Mouse (Mus musculus): ENCODE results near the gene Dusp6. TPM values are rescaled to one million over a fixed set of nuclear protein-coding genes. Genes with fewer than 3 reads are reported as not detected.

The Dusp6 gene
- polyA plus RNA-seq, 1 experiment from 2014 or later: 38.2 TPM

GRCm38 (mm10) chr10:99255830-99256570 lies 7.0 kb upstream of the Dusp6 start:
- no peaks in the 10 kb centered on the region for H3K36me3 ChIP-seq
- H3K27ac ChIP-seq: no peak overlapping the region
- peaks cover 9% of the 10 kb centered on the region; the same call in 1 of the 2 replicates for H3K27me3 ChIP-seq (ENCODE audit: insufficient read depth, poor library complexity, severe bottlenecking)
- DNase-seq (ENCODE audit: low spot score): no peak
- no peaks in the 10 kb centered on the region for H3K9me3 ChIP-seq
- H3K4me1 ChIP-seq (replicated peaks): peaks cover 10% of the 10 kb centered on the region
- WGBS: 92% methylated on average over 10 of the region's 10 CpGs
- H3K4me3 ChIP-seq: no peak overlapping the region

- 83% methylated on average over 5 of the region's 5 CpGs for WGBS
- no peak overlapping the region for H3K4me3 ChIP-seq
- no peaks in the 10 kb centered on the region for H3K36me3 ChIP-seq
- H3K9me3 ChIP-seq: no peaks in the 10 kb centered on the region
- peaks cover 26% of the 10 kb centered on the region for H3K4me1 ChIP-seq (replicated peaks)
- DNase-seq (ENCODE audit: low spot score): no peak
- H3K27me3 ChIP-seq (ENCODE audit: insufficient read depth, poor library complexity, severe bottlenecking): 0 out of 2 replicates have a peak, but pooled peaks cover 9% of the 10 kb centered on the region
- H3K27ac ChIP-seq: no peak overlapping the region
Observed at GRCm38 (mm10) chr10:99257531-99257930, 5.5 kb upstream of the Dusp6 start.

- Histone ChIP-seq H3K4me1 (replicated peaks) (peaks cover 42% of the 10 kb centered on the region), H3K27me3 (ENCODE audit: insufficient read depth, poor library complexity, severe bottlenecking) (peaks cover 12% of the 10 kb centered on the region; the same call in 1 of the 2 replicates), H3K27ac (no peak overlapping the region), H3K36me3 (no peaks in the 10 kb centered on the region), H3K4me3 (no peak overlapping the region), H3K9me3 (no peaks in the 10 kb centered on the region)
- no peak for DNase-seq (ENCODE audit: low spot score)
- 89% methylated on average over 8 of the region's 8 CpGs for WGBS
Observed at GRCm38 (mm10) chr10:99259840-99260239, 3.2 kb upstream of the Dusp6 start.

GRCm38 (mm10) chr10:99261151-99261635 lies 1.8 kb upstream of the Dusp6 start:
- peak; percentile 75 for DNase-seq (ENCODE audit: low spot score)
- Histone ChIP-seq H3K4me1 (replicated peaks) (peaks cover 55% of the 10 kb centered on the region), H3K36me3 (peaks cover 4% of the 10 kb centered on the region), H3K27me3 (ENCODE audit: insufficient read depth, poor library complexity, severe bottlenecking) (peaks cover 17% of the 10 kb centered on the region), H3K9me3 (no peaks in the 10 kb centered on the region), H3K4me3 (peak overlapping the region; percentile 83), H3K27ac (peak overlapping the region; percentile 99)
- under 1% methylated on average over 30 of the region's 30 CpGs for WGBS

GRCm38 (mm10) chr10:99261636-99262318 lies 1.3 kb upstream of the Dusp6 start:
- H3K36me3 ChIP-seq: peaks cover 8% of the 10 kb centered on the region
- H3K9me3 ChIP-seq: no peaks in the 10 kb centered on the region
- H3K4me3 ChIP-seq: peak overlapping the region; percentile 83
- DNase-seq (ENCODE audit: low spot score): peak; percentile 89
- peaks cover 22% of the 10 kb centered on the region for H3K27me3 ChIP-seq (ENCODE audit: insufficient read depth, poor library complexity, severe bottlenecking)
- peak overlapping the region; percentile 99 for H3K27ac ChIP-seq
- peaks cover 61% of the 10 kb centered on the region for H3K4me1 ChIP-seq (replicated peaks)
- under 1% methylated on average over 62 of the region's 62 CpGs for WGBS

- Histone ChIP-seq H3K9me3 (no peaks in the 10 kb centered on the region), H3K4me3 (peak overlapping the region; percentile 83), H3K36me3 (peaks cover 8% of the 10 kb centered on the region), H3K27me3 (ENCODE audit: insufficient read depth, poor library complexity, severe bottlenecking) (peaks cover 29% of the 10 kb centered on the region), H3K27ac (peak overlapping the region; percentile 99), H3K4me1 (replicated peaks) (peaks cover 63% of the 10 kb centered on the region)
- under 1% methylated on average over 20 of the region's 20 CpGs for WGBS
- DNase-seq (ENCODE audit: low spot score): no peak
Observed at GRCm38 (mm10) chr10:99262319-99262866, 638 bp upstream of the Dusp6 start.

GRCm38 (mm10) chr10:99263419-99264221 lies 589 bp downstream of the Dusp6 start:
- H3K9me3 ChIP-seq: no peaks in the 10 kb centered on the region
- WGBS: under 1% methylated on average over 66 of the region's 66 CpGs
- peak; percentile 72 for DNase-seq (ENCODE audit: low spot score)
- H3K36me3 ChIP-seq: peaks cover 8% of the 10 kb centered on the region
- H3K27me3 ChIP-seq (ENCODE audit: insufficient read depth, poor library complexity, severe bottlenecking): peaks cover 41% of the 10 kb centered on the region
- H3K4me1 ChIP-seq (replicated peaks): peaks cover 70% of the 10 kb centered on the region
- H3K4me3 ChIP-seq: peak overlapping the region; percentile 83
- peak overlapping the region; percentile 99 for H3K27ac ChIP-seq

GRCm38 (mm10) chr10:99264301-99265010 lies 1.4 kb downstream of the Dusp6 start:
- H3K4me1 ChIP-seq (replicated peaks): peaks cover 77% of the 10 kb centered on the region
- H3K27ac ChIP-seq: peak overlapping the region; percentile 99
- H3K9me3 ChIP-seq: no peaks in the 10 kb centered on the region
- H3K4me3 ChIP-seq: peak overlapping the region; percentile 83
- under 1% methylated on average over 26 of the region's 26 CpGs for WGBS
- DNase-seq (ENCODE audit: low spot score): peak; percentile 47
- H3K27me3 ChIP-seq (ENCODE audit: insufficient read depth, poor library complexity, severe bottlenecking): peaks cover 40% of the 10 kb centered on the region
- H3K36me3 ChIP-seq: peaks cover 8% of the 10 kb centered on the region

- peaks cover 84% of the 10 kb centered on the region for H3K4me1 ChIP-seq (replicated peaks)
- no peaks in the 10 kb centered on the region for H3K9me3 ChIP-seq
- 2% methylated on average over 7 of the region's 7 CpGs for whole genome bisulfite sequencing
- peak; percentile 63 for DNase-seq (ENCODE audit: low spot score)
- H3K27me3 ChIP-seq (ENCODE audit: insufficient read depth, poor library complexity, severe bottlenecking): peaks cover 37% of the 10 kb centered on the region
- H3K27ac ChIP-seq: peak overlapping the region; percentile 99
- peak overlapping the region; percentile 83 for H3K4me3 ChIP-seq
- peaks cover 8% of the 10 kb centered on the region for H3K36me3 ChIP-seq
Observed at GRCm38 (mm10) chr10:99265011-99265694, 2.1 kb downstream of the Dusp6 start.

- peak overlapping the region; percentile 83 for H3K4me3 ChIP-seq
- H3K36me3 ChIP-seq: peaks cover 8% of the 10 kb centered on the region
- H3K27me3 ChIP-seq (ENCODE audit: insufficient read depth, poor library complexity, severe bottlenecking): peaks cover 43% of the 10 kb centered on the region
- DNase-seq (ENCODE audit: low spot score): no peak
- H3K27ac ChIP-seq: peak overlapping the region; percentile 99
- H3K4me1 ChIP-seq (replicated peaks): peaks cover 89% of the 10 kb centered on the region
- WGBS: 43% methylated on average over 14 of the region's 14 CpGs
- no peaks in the 10 kb centered on the region for H3K9me3 ChIP-seq
Observed at GRCm38 (mm10) chr10:99266025-99266424, 3.0 kb downstream of the Dusp6 start.

- Histone ChIP-seq H3K4me1 (replicated peaks) (peaks cover 76% of the 10 kb centered on the region), H3K36me3 (peaks cover 8% of the 10 kb centered on the region), H3K27me3 (ENCODE audit: insufficient read depth, poor library complexity, severe bottlenecking) (peaks cover 47% of the 10 kb centered on the region), H3K27ac (no peak overlapping the region), H3K9me3 (no peaks in the 10 kb centered on the region), H3K4me3 (0 out of 2 replicates have a peak overlapping the region, but pooled peaks have one; percentile 20)
- no peak for DNase-seq (ENCODE audit: low spot score)
- WGBS: 78% methylated on average over 1 of the region's 1 CpGs
Observed at GRCm38 (mm10) chr10:99267621-99268020, 4.6 kb downstream of the Dusp6 start.

Measured in hindbrain, embryonic 10.5 days (tissue).